Mouse (Mus musculus) large intestine, adult 2 months (tissue): ENCODE measurements around the gene Slit2. TPM values are rescaled to one million over a fixed set of nuclear protein-coding genes. Genes with fewer than 3 reads are reported as not detected.
"Not testable (repeated sequence)": the region's sequence is repeated elsewhere in the genome, so short reads cannot be mapped to it uniquely, and the experiment has no call there.

ENCODE experiments used
- DNase-seq: peaks from one replicate; pipeline ENCODE4 v3.0.0-alpha.2; 2012; ENCODE audit warnings: low read depth, low spot score
- WGBS: fragments of 180-500 bp; shearing (Covaris S2); methylation state at CpG from one replicate; pipeline ENCODE4 v1.1.7; 2018; 5-methylcytosine and 5-hydroxymethylcytosine counted together
- polyA plus RNA-seq: library from polyadenylated mRNA; depleted of rRNA; stranded (reverse); fragments of >200 nt; gene quantifications from 2 replicates; pipeline ENCODE4 v1.2.3, GENCODE M21; 2012

Slit2 gene
- polyA plus RNA-seq, 1 experiment: 1.2 TPM

GRCm38 (mm10) chr5:48199380-48199779 lies 216.4 kb downstream of the Slit2 start:
- no peak for DNase-seq

- no peak for DNase-seq
- 82% methylated on average over 2 of the region's 2 CpGs for WGBS
Observed at GRCm38 (mm10) chr5:48215248-48215647, 232.3 kb downstream of the Slit2 start.

- DNase-seq: no peak
- 89% methylated on average over 10 of the region's 10 CpGs for WGBS
Observed at GRCm38 (mm10) chr5:48219624-48220155, 236.8 kb downstream of the Slit2 start.

- no peak for DNase-seq
- 47% methylated on average over 2 of the region's 2 CpGs for WGBS
Observed at GRCm38 (mm10) chr5:48225500-48225899, 242.6 kb downstream of the Slit2 start.

GRCm38 (mm10) chr5:48230430-48231080 lies 247.6 kb downstream of the Slit2 start:
- 84% methylated on average over 6 of the region's 6 CpGs for WGBS

GRCm38 (mm10) chr5:48234728-48235127 lies 251.8 kb downstream of the Slit2 start:
- DNase-seq: no peak
- WGBS: 74% methylated on average over 4 of the region's 4 CpGs

More at GRCm38 (mm10) chr5:48230430-48231080, 247.6 kb downstream of the Slit2 start:
- DNase-seq: no peak

- WGBS: 86% methylated on average over 6 of the region's 6 CpGs
- DNase-seq: no peak
Observed at GRCm38 (mm10) chr5:48235270-48235669, 252.3 kb downstream of the Slit2 start.

- not testable (repeated sequence) for DNase-seq
- 43% methylated on average over 6 of the region's 6 CpGs for WGBS
Observed at GRCm38 (mm10) chr5:48240751-48241150, 257.8 kb downstream of the Slit2 start.

- no peak for DNase-seq
- WGBS: 28% methylated on average over 4 of the region's 4 CpGs
Observed at GRCm38 (mm10) chr5:48248327-48248726, 265.4 kb downstream of the Slit2 start.

- no peak for DNase-seq
- WGBS: 79% methylated on average over 4 of the region's 4 CpGs
Observed at GRCm38 (mm10) chr5:48277561-48277960, 294.6 kb downstream of the Slit2 start.

- WGBS: 81% methylated on average over 3 of the region's 3 CpGs
- no peak for DNase-seq
Observed at GRCm38 (mm10) chr5:48301186-48301585, 318.2 kb downstream of the Slit2 start.

GRCm38 (mm10) chr5:48315057-48315602 lies 332.2 kb downstream of the Slit2 start:
- no peak for DNase-seq
- WGBS: 64% methylated on average over 6 of the region's 6 CpGs

GRCm38 (mm10) chr5:48320597-48320996 lies 337.7 kb downstream of the Slit2 start:
- WGBS: 70% methylated on average over 4 of the region's 4 CpGs
- DNase-seq: no peak

GRCm38 (mm10) chr5:48326221-48326620 lies 343.3 kb downstream of the Slit2 start:
- no peak for DNase-seq

GRCm38 (mm10) chr5:48327652-48328051 lies 344.7 kb downstream of the Slit2 start, which contains the start of gene 5730480H06Rik:
5730480H06Rik (plus strand) TSS chr5:48327952.
- 93% methylated on average over 8 of the region's 8 CpGs for WGBS
- no peak for DNase-seq

GRCm38 (mm10) chr5:48329751-48330150 lies 346.8 kb downstream of the Slit2 start:
- WGBS: 95% methylated on average over 2 of the region's 2 CpGs
- no peak for DNase-seq

- WGBS: 69% methylated on average over 2 of the region's 2 CpGs
- DNase-seq: no peak
Observed at GRCm38 (mm10) chr5:48330817-48331216, 347.9 kb downstream of the Slit2 start.

- DNase-seq: no peak
- WGBS: 37% methylated on average over 5 of the region's 5 CpGs
Observed at GRCm38 (mm10) chr5:48331441-48331840, 348.5 kb downstream of the Slit2 start.

GRCm38 (mm10) chr5:48333407-48333806 lies 350.5 kb downstream of the Slit2 start:
- WGBS: 86% methylated on average over 3 of the region's 3 CpGs
- DNase-seq: no peak

- no peak for DNase-seq
- 34% methylated on average over 9 of the region's 9 CpGs for WGBS
Observed at GRCm38 (mm10) chr5:48333884-48334513, 351.1 kb downstream of the Slit2 start.
